Mouse (Mus musculus) embryo, embryonic 10 days (tissue): Measurements from ENCODE around the gene Abr.
A peak's percentile ranks its signal among the peaks of the same experiment; 100 is the strongest.

Experiments used
- DNase-seq: peaks from one replicate; pipeline ENCODE4 v3.0.0-alpha.2; 2015; ENCODE audit warnings: low spot score

The Abr gene

GRCm38 (mm10) chr11:76622152-76622565 is at the start of gene Abr:
TSS of gene Abr (minus strand) at chr11:76622314.
- DNase-seq: peak; percentile 76

DNA sequence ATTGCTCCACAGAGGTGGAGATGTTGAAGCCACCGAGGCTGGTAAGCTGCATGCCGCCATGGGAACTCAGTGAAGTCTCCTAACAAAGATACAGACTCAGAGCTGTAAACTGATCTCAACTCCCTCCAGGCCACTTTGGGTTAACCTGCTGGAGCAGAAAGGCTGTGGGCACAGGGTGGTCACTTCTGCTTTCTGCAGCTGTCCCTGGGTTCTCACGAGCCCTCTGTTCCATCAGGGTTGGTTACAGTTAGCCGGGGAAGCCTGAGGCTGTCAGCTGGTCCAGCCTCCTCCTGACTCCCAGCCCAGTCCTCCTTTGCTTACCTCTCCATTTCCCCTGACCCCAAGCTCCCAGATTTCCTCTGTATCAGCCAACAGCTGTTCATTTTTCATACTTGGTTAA is 45.7 kb upstream of the Abr start:
- DNase-seq: no peak

- DNase-seq: peak; percentile 39
Observed at GRCm38 (mm10) chr11:76666002-76666649, 44.0 kb upstream of the Abr start.

- no peak for DNase-seq
Observed at GRCm38 (mm10) chr11:76661790-76662468, 39.8 kb upstream of the Abr start.

GRCm38 (mm10) chr11:76659138-76659930 is 37.2 kb upstream of the Abr start:
- peak; percentile 61 for DNase-seq

GRCm38 (mm10) chr11:76657450-76657970 is 35.4 kb upstream of the Abr start:
- DNase-seq: no peak

DNA sequence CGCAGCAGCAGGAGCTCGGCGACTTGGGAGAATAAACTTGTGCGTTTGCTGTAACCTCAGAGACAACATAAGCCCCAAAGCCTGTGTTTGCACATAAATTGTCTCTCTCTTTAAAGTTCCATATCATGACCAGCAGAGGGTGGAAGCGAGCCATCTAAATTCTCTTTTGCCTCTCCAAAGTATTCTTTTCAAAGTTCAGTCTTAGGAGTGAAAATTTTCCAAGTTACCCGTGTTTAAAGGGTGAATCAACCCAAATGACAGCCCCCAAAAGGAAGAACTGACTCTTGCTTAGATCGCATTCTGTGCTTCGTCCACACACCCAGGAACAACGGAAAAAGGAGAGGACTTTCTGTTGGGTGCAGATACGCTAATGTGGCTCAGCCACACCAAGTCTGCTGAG is 33.0 kb upstream of the Abr start:
- peak; percentile 83 for DNase-seq

GRCm38 (mm10) chr11:76652838-76653334 is 30.8 kb upstream of the Abr start:
- no peak for DNase-seq

GRCm38 (mm10) chr11:76650862-76651560 is 28.9 kb upstream of the Abr start:
- DNase-seq: no peak

DNA sequence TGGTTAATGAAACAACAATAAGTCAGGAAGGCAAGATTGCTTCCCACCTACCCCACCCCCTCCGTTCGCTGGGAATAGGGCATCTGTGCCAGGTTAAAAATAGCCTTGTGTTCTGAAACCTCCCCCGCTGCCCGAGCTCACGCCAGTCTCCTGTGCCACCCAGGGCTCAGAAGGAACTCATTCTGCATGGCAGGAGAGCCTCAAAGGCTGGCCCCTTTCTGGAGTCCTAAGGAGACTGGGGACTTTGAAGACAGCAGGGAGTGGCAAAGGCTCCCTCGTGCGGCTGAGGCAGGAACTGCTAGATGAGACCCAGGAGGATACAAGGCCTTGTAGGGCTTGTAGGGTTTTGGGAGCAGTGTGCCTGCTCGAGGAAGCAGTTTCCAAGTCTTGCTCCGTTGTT is 25.4 kb upstream of the Abr start:
- DNase-seq: peak; percentile 91

GRCm38 (mm10) chr11:76647062-76647461 is 24.9 kb upstream of the Abr start:
- DNase-seq: no peak

GRCm38 (mm10) chr11:76645955-76646354 is 23.8 kb upstream of the Abr start:
- DNase-seq: peak; percentile 96

GRCm38 (mm10) chr11:76645036-76645435 is 22.9 kb upstream of the Abr start:
- no peak for DNase-seq

DNA sequence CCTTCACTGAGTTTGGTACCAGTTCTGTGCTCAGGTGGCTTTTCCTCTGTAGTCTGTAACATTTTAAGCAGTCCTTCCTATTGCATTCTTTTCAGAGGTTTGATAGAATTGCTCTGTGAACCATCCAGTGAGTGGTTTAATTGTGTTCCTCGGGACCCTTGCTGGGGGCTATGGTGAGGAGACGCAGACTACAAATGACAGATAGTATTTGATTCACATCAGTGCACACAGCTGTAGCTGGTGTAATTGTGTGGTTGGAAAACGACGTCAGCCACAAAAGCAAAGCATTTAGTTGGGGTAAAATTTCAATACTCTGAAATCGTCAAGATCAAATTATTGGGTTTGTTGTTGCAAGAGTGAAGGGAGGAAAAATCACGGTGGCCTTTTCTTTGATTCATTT is 22.1 kb upstream of the Abr start:
- DNase-seq: no peak

DNA sequence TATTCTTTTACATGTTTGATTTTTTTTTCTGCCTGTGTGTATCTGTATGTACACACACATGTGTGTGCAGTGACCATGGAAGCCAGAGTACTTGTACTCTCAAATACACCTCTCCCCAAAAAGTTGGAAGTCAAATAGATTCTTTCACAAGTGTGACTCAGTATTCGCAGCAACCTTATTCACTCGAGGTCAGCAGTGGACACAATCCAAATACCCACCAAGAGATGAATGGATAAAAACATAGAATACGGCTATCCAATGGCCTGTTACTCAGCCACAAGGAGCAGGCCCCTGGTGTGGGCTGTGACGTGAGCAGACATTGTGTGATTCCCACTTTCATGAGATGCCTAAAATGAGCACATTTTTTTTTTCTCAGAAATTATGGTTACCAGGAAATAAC is 18.1 kb upstream of the Abr start:
- DNase-seq: no peak

GRCm38 (mm10) chr11:76639269-76639985 is 17.3 kb upstream of the Abr start:
- no peak for DNase-seq

DNA sequence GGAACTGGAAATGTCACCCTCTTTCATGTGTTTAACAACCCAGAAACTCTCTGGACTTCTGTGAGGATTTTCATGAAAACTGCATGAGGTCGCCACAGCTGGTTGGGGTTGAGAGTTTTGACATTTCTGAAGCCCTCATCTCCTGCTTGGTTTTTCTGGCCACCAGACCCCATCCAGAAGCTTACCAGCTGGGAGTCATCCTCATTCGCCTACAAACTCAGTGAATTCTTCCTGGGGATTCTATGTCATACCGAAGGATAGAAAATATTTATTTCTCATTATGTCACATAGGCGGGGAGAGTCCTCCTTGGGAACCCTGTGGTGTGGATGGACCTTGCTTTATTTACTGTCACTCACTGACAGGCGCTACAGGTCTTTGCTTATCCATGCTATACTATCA is 8.4 kb upstream of the Abr start:
- no peak for DNase-seq

GRCm38 (mm10) chr11:76630023-76630422 is 7.9 kb upstream of the Abr start:
- no peak for DNase-seq

- no peak for DNase-seq
Observed at GRCm38 (mm10) chr11:76628613-76629012, 6.5 kb upstream of the Abr start.

- DNase-seq: no peak
Observed at GRCm38 (mm10) chr11:76624881-76625280, 2.8 kb upstream of the Abr start.

DNA sequence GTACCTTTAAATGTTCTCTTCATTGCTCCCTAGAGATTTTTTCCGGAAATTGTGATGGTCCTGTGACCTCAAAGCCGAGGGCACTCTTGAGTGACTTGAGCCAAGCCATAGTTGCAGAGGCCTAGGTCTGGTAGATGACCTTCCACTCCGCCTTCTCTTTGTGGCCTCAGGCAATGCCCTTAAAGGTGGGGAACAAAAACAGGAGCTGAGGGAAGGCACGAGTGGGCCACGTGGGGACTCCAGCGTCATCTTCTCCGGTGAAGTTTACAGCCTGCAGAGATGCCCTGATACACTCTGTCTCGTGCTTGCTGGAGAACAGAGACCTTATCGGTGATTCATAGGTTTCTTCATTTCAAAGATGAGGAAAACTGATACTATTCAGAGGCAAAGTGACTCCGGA is 2.0 kb upstream of the Abr start:
- DNase-seq: no peak
